ENCODE assay signal across 7 mouse cellular contexts in the genomic region with DNA sequence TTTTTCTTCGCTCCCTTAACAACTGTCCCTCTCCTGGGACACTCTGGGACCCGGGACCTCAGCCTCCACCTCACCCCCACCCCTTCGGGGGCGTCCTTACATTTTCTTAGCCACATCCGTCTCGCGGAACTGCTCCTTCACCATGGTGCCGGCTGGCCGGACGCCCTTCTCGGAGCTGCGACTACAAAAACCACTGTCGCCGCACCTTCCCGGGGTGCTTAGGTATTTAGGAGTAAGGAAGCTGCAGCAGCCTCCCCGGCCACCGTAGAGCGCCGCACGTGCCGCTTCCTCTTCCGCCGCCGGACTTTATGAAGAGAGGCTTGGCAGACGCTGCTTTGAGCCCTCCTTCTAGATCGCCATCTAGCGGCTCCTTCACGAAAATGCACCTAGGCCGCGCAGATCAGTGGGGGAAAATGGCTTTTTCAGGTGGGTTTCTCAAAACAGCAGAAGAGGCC. TPM values are rescaled to one million over a fixed set of nuclear protein-coding genes. Genes with fewer than 3 reads are reported as not detected.
A peak's percentile ranks its signal among the peaks of the same experiment; 100 is the strongest.
DNase-seq lines count a peak whose midpoint lies in the region; ATAC-seq lines count a peak whose summit lies in the region.

Gene Polr3a, minus strand, starts transcription at position 286 of the 455 bp plus-strand sequence.
Gene Rps24, plus strand, starts transcription at position 353 of the 455 bp plus-strand sequence.

- no peaks in the 10 kb centered on the region for H3K9me3 ChIP-seq in embryonic facial prominence, embryonic 11.5 days (replicated peaks; ENCODE audit: control insufficient read depth, low read length)
- H3K9me3 ChIP-seq in limb, embryonic 11.5 days (ENCODE audit: control insufficient read depth, low read length), result no peaks in the 10 kb centered on the region
- H3K9me3 ChIP-seq in midbrain, embryonic 14.5 days (ENCODE audit: control insufficient read depth, low read length), result no peaks in the 10 kb centered on the region

- WGBS in embryonic facial prominence, embryonic 11.5 days, result 0% methylated on average over 30 of the region's 30 CpGs
- WGBS in limb, embryonic 11.5 days, result under 1% methylated on average over 30 of the region's 30 CpGs
- under 1% methylated on average over 30 of the region's 30 CpGs for WGBS in midbrain, embryonic 14.5 days

- H3K4me2 ChIP-seq in embryonic facial prominence, embryonic 11.5 days (ENCODE audit: low read depth, low read length), result peak within 1 kb of the TSS; percentile 65
- H3K4me2 ChIP-seq in limb, embryonic 11.5 days (ENCODE audit: low read depth, severe bottlenecking), result peak within 1 kb of the TSS; percentile 65
- peak within 1 kb of the TSS; percentile 63 for H3K4me2 ChIP-seq in midbrain, embryonic 14.5 days (ENCODE audit: low read length)

- peak within 1 kb of the TSS; percentile 77 for H3K9ac ChIP-seq in embryonic facial prominence, embryonic 11.5 days (replicated peaks; ENCODE audit: low read length)
- H3K9ac ChIP-seq in limb, embryonic 11.5 days (ENCODE audit: low read length), result peak within 1 kb of the TSS; percentile 64
- peak within 1 kb of the TSS; percentile 69 for H3K9ac ChIP-seq in midbrain, embryonic 14.5 days (replicated peaks; ENCODE audit: low read length)

- no peak within 1 kb of the TSS for H3K27ac ChIP-seq in embryonic facial prominence, embryonic 11.5 days (replicated peaks; ENCODE audit: low read depth, low read length)
- no peak within 1 kb of the TSS for H3K27ac ChIP-seq in limb, embryonic 11.5 days (replicated peaks; ENCODE audit: low read depth, low read length)
- no peak within 1 kb of the TSS; the same call in 1 of the 2 replicates for H3K27ac ChIP-seq in midbrain, embryonic 14.5 days (replicated peaks; ENCODE audit: low read depth, low read length)

- peak within 1 kb of the TSS; percentile 84 for H3K4me3 ChIP-seq in embryonic facial prominence, embryonic 11.5 days (ENCODE audit: low read depth, low read length)
- H3K4me3 ChIP-seq in limb, embryonic 11.5 days (ENCODE audit: low read depth, low read length), result peak within 1 kb of the TSS; percentile 89
- peak within 1 kb of the TSS; percentile 74 for H3K4me3 ChIP-seq in midbrain, embryonic 14.5 days (replicated peaks; ENCODE audit: low read depth, low read length)

- peaks cover 2% of the 10 kb centered on the region for H3K36me3 ChIP-seq in embryonic facial prominence, embryonic 11.5 days (replicated peaks; ENCODE audit: control insufficient read depth, insufficient read depth, low read depth, low read length)
- no peaks in the 10 kb centered on the region; the same call in 1 of the 2 replicates for H3K36me3 ChIP-seq in limb, embryonic 11.5 days (ENCODE audit: control insufficient read depth, insufficient read depth, low read length)
- H3K36me3 ChIP-seq in midbrain, embryonic 14.5 days (ENCODE audit: control insufficient read depth, insufficient read depth, low read length), result peaks cover 26% of the 10 kb centered on the region

- no peaks in the 10 kb centered on the region for H3K27me3 ChIP-seq in embryonic facial prominence, embryonic 11.5 days (ENCODE audit: control insufficient read depth, insufficient read depth, low read length)
- no peaks in the 10 kb centered on the region for H3K27me3 ChIP-seq in limb, embryonic 11.5 days (ENCODE audit: control insufficient read depth, insufficient read depth, low read length)
- H3K27me3 ChIP-seq in midbrain, embryonic 14.5 days (ENCODE audit: control insufficient read depth, insufficient read depth, low read length), result no peaks in the 10 kb centered on the region

- peaks cover 2% of the 10 kb centered on the region; the same call in 1 of the 2 replicates for H3K4me1 ChIP-seq in embryonic facial prominence, embryonic 11.5 days (ENCODE audit: control insufficient read depth, insufficient read depth, low read length)
- peaks cover 8% of the 10 kb centered on the region for H3K4me1 ChIP-seq in limb, embryonic 11.5 days (ENCODE audit: control insufficient read depth, insufficient read depth, low read length)
- peaks cover 9% of the 10 kb centered on the region for H3K4me1 ChIP-seq in midbrain, embryonic 14.5 days (ENCODE audit: control insufficient read depth, insufficient read depth, low read length)

- DNase-seq in adrenal gland, postnatal 14 days, result peak; percentile 93
- DNase-seq in embryonic facial prominence, embryonic 11.5 days (ENCODE audit: low spot score), result peak; percentile 96
- peak; percentile 99 for DNase-seq in heart, adult 11 months
- peak; percentile 94 for DNase-seq in kidney, adult 18-20 months
- peak; percentile 94 for DNase-seq in limb, embryonic 11.5 days (ENCODE audit: low spot score)
- DNase-seq in midbrain, embryonic 14.5 days, result peak; percentile 96
- DNase-seq in spleen, adult 18-20 months, result peak; percentile 81 to 84

- ATAC-seq in embryonic facial prominence, embryonic 11.5 days (replicated peaks; ENCODE audit: insufficient number of reproducible peaks, low FRiP score, low TSS enrichment, low read depth), result peak; percentile 39; the same call in 1 of the 2 replicates
- ATAC-seq in limb, embryonic 11.5 days (ENCODE audit: insufficient number of reproducible peaks, low FRiP score, low TSS enrichment, low read depth), result peak; percentile 69; the same call in 1 of the 2 replicates
- ATAC-seq in midbrain, embryonic 14.5 days (ENCODE audit: low FRiP score, low TSS enrichment), result peak; percentile 63

RNA-seq across cellular contexts. Expression of gene Polr3a, which starts in this region (rescaled TPM):
- total RNA-seq in adrenal gland, postnatal 14 days (2021), result 17.3 and 21.7 TPM in 2 replicates
- polyA plus RNA-seq in embryonic facial prominence, embryonic 11.5 days (2014; fragmentation: Nextera tagmentation; extraction: Ambion mirVana), result 15.5 and 17.3 TPM in 2 replicates
- 17.4 and 19.7 TPM in 2 replicates for polyA plus RNA-seq in limb, embryonic 11.5 days (2014; fragmentation: Nextera tagmentation; extraction: Ambion mirVana)
- polyA plus RNA-seq in midbrain, embryonic 14.5 days (2014; fragmentation: Nextera tagmentation; extraction: Ambion mirVana), result 21.0 and 23.1 TPM in 2 replicates

RNA-seq across cellular contexts. Expression of gene Rps24, which starts in this region (rescaled TPM):
- total RNA-seq in adrenal gland, postnatal 14 days (2021), result 1,469 and 1,693 TPM in 2 replicates
- 1,210 and 1,350 TPM in 2 replicates for polyA plus RNA-seq in embryonic facial prominence, embryonic 11.5 days (2014; fragmentation: Nextera tagmentation; extraction: Ambion mirVana)
- polyA plus RNA-seq in limb, embryonic 11.5 days (2014; fragmentation: Nextera tagmentation; extraction: Ambion mirVana), result 1,286 and 1,293 TPM in 2 replicates
- polyA plus RNA-seq in midbrain, embryonic 14.5 days (2014; fragmentation: Nextera tagmentation; extraction: Ambion mirVana), result 772 and 791 TPM in 2 replicates
